Mouse (Mus musculus) forebrain, embryonic 13.5 days (tissue): ENCODE data around the gene Asxl2. TPM values are rescaled to one million over a fixed set of nuclear protein-coding genes. Genes with fewer than 3 reads are reported as not detected.
A peak's percentile ranks its signal among the peaks of the same experiment; 100 is the strongest.
"Not testable (repeated sequence)": the region's sequence is repeated elsewhere in the genome, so short reads cannot be mapped to it uniquely, and the experiment has no call there.

Experiments
- ATAC-seq: fragments of 200-750 bp; cut with Nextera tagmentation; 2 replicates; pipeline ENCODE4 v1.8.0; 2017
- H3K27ac ChIP-seq: fragments of 300-500 bp; sonication (generic); 2 replicates; pipeline ENCODE4 v1.5.1; 2015; ENCODE audit warnings: inconsistent platforms, mild to moderate bottlenecking, moderate library complexity
- H3K27me3 ChIP-seq: fragments of 300-500 bp; sonication (generic); 2 replicates; pipeline ENCODE4 v1.6.1; 2015; ENCODE audit warnings: mild to moderate bottlenecking, inconsistent platforms
- H3K36me3 ChIP-seq: fragments of 300-500 bp; sonication (generic); 2 replicates; pipeline ENCODE4 v1.6.1; 2015; ENCODE audit warnings: mild to moderate bottlenecking, inconsistent platforms; ENCODE audit not compliant: poor library complexity, severe bottlenecking
- H3K4me1 ChIP-seq: fragments of 300-500 bp; sonication (generic); 2 replicates; pipeline ENCODE4 v1.6.1; 2015; ENCODE audit warnings: inconsistent platforms
- H3K4me2 ChIP-seq: fragments of 300-500 bp; sonication (generic); 2 replicates; pipeline ENCODE4 v1.6.1; 2015; ENCODE audit warnings: inconsistent platforms, mild to moderate bottlenecking, moderate library complexity
- H3K4me3 ChIP-seq: fragments of 300-500 bp; sonication (generic); 2 replicates; pipeline ENCODE4 v1.5.1; 2015; ENCODE audit warnings: mild to moderate bottlenecking, inconsistent platforms
- H3K9ac ChIP-seq: fragments of 300-500 bp; sonication (generic); 2 replicates; pipeline ENCODE4 v1.6.1; 2015; ENCODE audit warnings: mild to moderate bottlenecking, inconsistent platforms
- H3K9me3 ChIP-seq: fragments of 300-500 bp; sonication (generic); replicated peaks from 2 replicates; pipeline ENCODE4 v1.6.1; 2016; ENCODE audit warnings: inconsistent platforms
- WGBS: fragments of 180-500 bp; shearing (Covaris S2); methylation state at CpG from one replicate; pipeline ENCODE4 v1.1.7; 2015; 5-methylcytosine and 5-hydroxymethylcytosine counted together
- polyA plus RNA-seq: library from polyadenylated mRNA; unstranded; fragments of >200 nt; fragmentation: Nextera tagmentation; extraction: Ambion mirVana; gene quantifications from 2 replicates; pipeline ENCODE4 v1.2.1, GENCODE M21; 2015

Asxl2 gene
- polyA plus RNA-seq, 1 experiment from 2014 or later: 17.0 TPM

DNA sequence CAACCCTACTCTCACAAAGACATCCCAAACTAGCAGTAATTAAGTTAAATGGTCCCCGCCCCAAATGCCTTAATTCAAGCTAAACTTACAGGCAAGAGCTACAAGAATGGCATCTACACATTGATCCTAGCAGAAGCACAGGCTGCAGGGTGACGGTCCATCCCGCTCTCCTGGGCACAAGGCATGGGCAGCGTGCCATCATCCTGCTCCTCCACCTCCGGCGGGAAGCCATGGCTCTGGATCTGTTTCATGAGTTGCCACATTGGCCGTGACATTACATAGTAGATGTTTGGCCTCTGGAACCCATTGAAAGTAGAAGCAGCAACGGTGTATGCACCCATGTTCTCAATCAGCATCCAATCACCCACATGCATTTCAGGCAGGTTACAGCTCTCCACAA is 95.1 kb downstream of the Asxl2 start:
- H3K36me3 ChIP-seq, H3K9me3 ChIP-seq, ATAC-seq, H3K4me2 ChIP-seq, H3K27me3 ChIP-seq, H3K9ac ChIP-seq, H3K4me3 ChIP-seq, H3K27ac ChIP-seq: not testable (repeated sequence)
- peaks cover 10% of the 10 kb centered on the region for H3K4me1 ChIP-seq
- over 99% methylated on average over 8 of the region's 8 CpGs for WGBS

DNA sequence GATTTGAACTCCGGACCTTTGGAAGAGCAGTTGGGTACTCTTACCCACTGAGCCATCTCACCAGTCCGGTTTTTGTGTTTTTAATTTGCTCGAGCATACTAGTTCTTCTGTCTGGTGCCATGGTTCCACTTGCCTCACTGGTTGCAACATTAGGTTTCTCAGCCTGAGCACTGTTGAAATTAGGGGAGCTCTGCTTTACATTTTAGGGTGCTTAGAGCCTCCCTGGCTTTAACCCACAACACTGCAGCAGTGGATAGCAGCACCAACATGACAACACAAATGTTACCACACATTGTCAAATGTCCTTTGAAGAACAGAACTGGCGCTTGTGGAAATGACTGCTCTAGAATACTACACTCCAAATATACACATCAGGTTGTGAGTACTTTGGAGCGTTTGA is 98.9 kb downstream of the Asxl2 start:
- 91% methylated on average over 5 of the region's 5 CpGs for WGBS

DNA sequence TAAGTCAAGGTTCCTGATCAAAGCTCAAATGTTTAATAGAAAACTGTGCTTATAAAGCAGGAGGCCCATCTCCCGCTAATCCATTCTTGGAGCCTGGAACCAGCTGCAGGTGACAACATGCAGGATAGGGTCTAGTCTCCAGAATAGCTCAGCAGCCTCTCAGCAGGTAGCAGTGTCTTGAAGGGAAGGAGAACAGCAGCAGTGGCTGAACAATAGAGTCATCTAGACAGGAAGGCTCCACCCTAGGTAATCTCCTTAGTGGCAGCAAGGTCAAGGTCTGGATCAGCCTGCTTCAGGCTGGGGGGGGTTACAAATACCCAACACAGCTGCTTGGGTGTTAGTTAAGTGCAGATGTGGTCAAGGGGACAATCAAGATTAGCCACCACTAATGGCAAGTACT is 108.8 kb downstream of the Asxl2 start:
- H3K9me3 ChIP-seq, H3K4me1 ChIP-seq, H3K9ac ChIP-seq, H3K4me3 ChIP-seq, ATAC-seq, H3K27me3 ChIP-seq, H3K27ac ChIP-seq, H3K36me3 ChIP-seq, H3K4me2 ChIP-seq: not testable (repeated sequence)
- WGBS: 96% methylated on average over 1 of the region's 1 CpGs

More for the DNA sequence above, 98.9 kb downstream of the Asxl2 start:
- ATAC-seq: no peak
- H3K36me3 ChIP-seq: no peaks in the 10 kb centered on the region
- H3K4me3 ChIP-seq: no peak overlapping the region
- no peaks in the 10 kb centered on the region for H3K27me3 ChIP-seq
- H3K4me2 ChIP-seq: no peak overlapping the region
- H3K27ac ChIP-seq: no peak overlapping the region
- H3K9me3 ChIP-seq: no peaks in the 10 kb centered on the region
- no peak overlapping the region for H3K9ac ChIP-seq
- no peaks in the 10 kb centered on the region for H3K4me1 ChIP-seq

DNA sequence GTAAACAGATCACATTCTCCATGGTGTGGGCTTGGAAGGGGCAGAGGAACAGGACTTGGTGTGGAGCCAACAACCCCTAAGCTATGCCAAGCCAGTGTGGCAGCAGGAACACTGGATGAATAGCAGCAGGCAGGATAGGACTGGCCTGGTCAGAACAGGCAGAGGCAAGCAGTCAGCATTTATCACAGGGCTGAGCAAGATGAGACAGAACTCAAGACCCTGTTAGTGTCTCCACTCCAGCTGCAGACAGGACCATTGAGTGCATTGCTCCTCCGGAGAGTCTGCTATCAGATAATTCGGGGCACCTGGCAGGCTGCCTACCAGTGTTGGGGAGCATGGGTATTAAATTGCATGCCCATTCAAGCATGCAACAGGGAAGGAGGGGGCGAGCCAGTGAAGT is 111.0 kb downstream of the Asxl2 start:
- Histone ChIP-seq H3K4me3 (no peak overlapping the region), H3K36me3 (no peaks in the 10 kb centered on the region), H3K4me1 (0 out of 2 replicates have a peak, but pooled peaks cover 3% of the 10 kb centered on the region), H3K27me3 (no peaks in the 10 kb centered on the region), H3K4me2 (no peak overlapping the region), H3K9me3 (no peaks in the 10 kb centered on the region), H3K9ac (no peak overlapping the region), H3K27ac (no peak overlapping the region)
- 71% methylated on average over 3 of the region's 3 CpGs for WGBS
- ATAC-seq: peak; percentile 36; the same call in 1 of the 2 replicates

DNA sequence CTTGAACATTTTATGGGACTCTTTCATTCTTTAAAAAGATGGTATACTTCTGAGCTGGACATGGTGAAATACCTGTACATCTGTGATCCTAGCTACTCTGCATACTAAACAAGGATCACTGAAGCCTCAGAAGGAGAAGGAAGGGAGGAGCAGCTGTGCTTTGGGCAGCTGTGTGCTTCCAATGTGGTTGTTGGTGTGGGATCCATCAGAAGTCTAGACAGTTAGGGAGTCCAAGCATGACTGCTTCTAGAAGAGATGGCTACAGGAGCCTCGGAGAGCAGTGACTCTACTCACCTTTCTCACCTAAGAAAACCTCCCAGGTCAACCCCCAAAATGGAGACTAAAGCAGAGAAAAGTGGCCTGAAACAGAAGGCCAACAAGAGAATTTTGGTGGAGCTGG is 111.4 kb downstream of the Asxl2 start:
- no peaks in the 10 kb centered on the region for H3K9me3 ChIP-seq
- H3K4me2 ChIP-seq: no peak overlapping the region
- H3K27ac ChIP-seq: no peak overlapping the region
- WGBS: 90% methylated on average over 1 of the region's 1 CpGs
- H3K9ac ChIP-seq: no peak overlapping the region
- ATAC-seq: no peak
- H3K4me3 ChIP-seq: no peak overlapping the region
- H3K36me3 ChIP-seq: no peaks in the 10 kb centered on the region
- 0 out of 2 replicates have a peak, but pooled peaks cover 3% of the 10 kb centered on the region for H3K4me1 ChIP-seq
- no peaks in the 10 kb centered on the region for H3K27me3 ChIP-seq

DNA sequence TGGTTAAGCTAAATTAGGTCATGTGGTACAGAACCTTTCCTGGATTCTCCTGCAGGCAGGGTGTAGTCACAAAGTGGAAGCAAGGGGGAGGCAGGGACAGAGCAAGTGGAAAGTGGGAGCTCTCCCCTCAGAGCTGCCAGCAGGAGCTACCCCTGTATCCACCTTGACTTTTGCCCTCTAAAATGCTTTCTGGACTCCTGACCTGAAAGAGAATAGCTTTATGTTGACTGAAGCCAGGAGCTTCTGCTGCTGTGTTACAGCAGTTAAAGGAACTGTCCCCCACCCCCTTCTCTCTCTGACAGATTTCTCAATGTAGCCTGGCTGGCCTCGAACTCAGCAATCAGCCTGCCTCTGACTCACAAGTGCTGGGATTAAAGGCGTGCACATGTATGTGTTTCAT is 112.9 kb downstream of the Asxl2 start:
- H3K36me3 ChIP-seq: no peaks in the 10 kb centered on the region
- no peak for ATAC-seq
- H3K9me3 ChIP-seq: no peaks in the 10 kb centered on the region
- no peak overlapping the region for H3K4me3 ChIP-seq
- H3K4me2 ChIP-seq: no peak overlapping the region
- WGBS: 81% methylated on average over 2 of the region's 2 CpGs
- no peak overlapping the region for H3K27ac ChIP-seq
- H3K9ac ChIP-seq: no peak overlapping the region
- 0 out of 2 replicates have a peak, but pooled peaks cover 3% of the 10 kb centered on the region for H3K4me1 ChIP-seq
- H3K27me3 ChIP-seq: no peaks in the 10 kb centered on the region

DNA sequence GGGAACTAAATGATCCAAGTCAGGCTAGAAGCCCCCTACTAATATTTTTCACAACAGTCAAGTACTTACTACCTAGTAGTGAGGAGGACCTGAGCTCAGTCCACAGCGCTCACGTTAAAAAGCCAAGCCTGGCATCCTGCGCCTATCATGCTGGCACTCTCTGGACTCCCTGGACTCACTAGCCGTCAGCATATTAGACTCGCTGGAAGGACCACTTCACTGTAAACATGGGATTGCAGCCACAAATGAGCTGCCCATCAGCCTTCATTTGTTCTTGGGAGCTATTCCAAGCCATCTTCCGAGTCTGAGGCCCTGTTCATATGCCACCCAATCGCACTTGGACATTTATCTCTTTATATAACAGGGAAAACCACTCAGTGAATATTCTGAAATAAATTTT is 114.2 kb downstream of the Asxl2 start:
- 91% methylated on average over 7 of the region's 7 CpGs for WGBS
- no peak for ATAC-seq

DNA sequence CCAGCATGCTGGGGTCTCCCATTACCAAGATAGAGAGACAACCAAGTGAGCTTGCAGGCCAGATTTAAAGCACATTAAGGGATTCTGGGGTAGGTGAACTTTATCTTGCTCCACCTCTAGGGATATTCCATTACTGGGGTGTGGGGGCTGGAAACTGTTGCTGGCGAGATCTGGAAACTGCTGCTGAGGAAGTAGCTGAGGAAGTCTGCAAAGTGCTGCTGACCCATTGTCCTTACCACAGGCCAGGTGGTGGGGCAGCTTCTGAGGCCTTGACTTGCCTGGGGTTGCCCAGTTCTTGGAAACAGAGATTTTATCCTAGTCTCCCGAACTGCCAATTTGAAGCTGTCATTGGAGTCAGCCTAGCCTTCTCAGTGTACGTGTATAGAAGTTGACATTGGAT is 118.8 kb downstream of the Asxl2 start:
- 62% methylated on average over 3 of the region's 3 CpGs for WGBS
- Histone ChIP-seq H3K27ac (no peak overlapping the region), H3K4me3 (no peak overlapping the region), H3K27me3 (0 out of 2 replicates have a peak, but pooled peaks cover 2% of the 10 kb centered on the region), H3K4me1 (peaks cover 4% of the 10 kb centered on the region; the same call in 1 of the 2 replicates), H3K9me3 (no peaks in the 10 kb centered on the region), H3K36me3 (no peaks in the 10 kb centered on the region), H3K4me2 (no peak overlapping the region), H3K9ac (no peak overlapping the region)
- no peak for ATAC-seq

More for the DNA sequence above, 114.2 kb downstream of the Asxl2 start:
- H3K4me2 ChIP-seq: no peak overlapping the region
- no peak overlapping the region for H3K9ac ChIP-seq
- no peaks in the 10 kb centered on the region for H3K36me3 ChIP-seq
- 0 out of 2 replicates have a peak, but pooled peaks cover 3% of the 10 kb centered on the region for H3K4me1 ChIP-seq
- H3K4me3 ChIP-seq: no peak overlapping the region
- no peaks in the 10 kb centered on the region for H3K27me3 ChIP-seq
- no peak overlapping the region for H3K27ac ChIP-seq
- H3K9me3 ChIP-seq: no peaks in the 10 kb centered on the region

DNA sequence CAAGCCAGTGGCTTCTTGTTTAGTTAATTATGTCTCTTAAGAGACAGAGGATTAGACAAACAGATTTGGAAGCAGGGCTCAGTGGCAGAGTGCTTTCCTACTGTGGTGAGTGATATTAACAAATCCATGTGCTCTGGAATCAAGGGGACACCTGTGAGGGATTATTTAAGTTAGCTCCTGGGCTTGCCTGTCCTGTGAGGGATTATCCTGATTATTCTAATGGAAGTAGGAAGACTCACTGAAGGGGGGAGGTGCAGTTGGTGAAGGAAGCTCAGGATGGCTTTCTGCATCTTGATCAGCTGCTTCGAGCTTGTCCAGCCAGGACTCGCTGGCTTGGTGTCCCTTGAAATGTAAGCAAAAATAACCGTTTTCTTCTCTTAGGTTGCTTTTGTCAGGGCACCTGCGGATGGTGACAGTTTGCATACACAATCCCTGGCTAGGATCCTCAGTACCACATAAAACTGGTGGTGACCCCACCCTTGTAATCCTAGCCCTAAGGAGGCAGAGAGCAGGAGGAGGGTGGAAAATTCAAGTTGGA is 119.5 kb downstream of the Asxl2 start:
- Histone ChIP-seq H3K4me2 (no peak overlapping the region), H3K4me1 (peaks cover 5% of the 10 kb centered on the region; the same call in 1 of the 2 replicates), H3K27ac (no peak overlapping the region), H3K4me3 (no peak overlapping the region), H3K27me3 (0 out of 2 replicates have a peak, but pooled peaks cover 2% of the 10 kb centered on the region), H3K36me3 (no peaks in the 10 kb centered on the region), H3K9ac (no peak overlapping the region), H3K9me3 (no peaks in the 10 kb centered on the region)
- 24% methylated on average over 4 of the region's 4 CpGs for WGBS
- no peak for ATAC-seq

DNA sequence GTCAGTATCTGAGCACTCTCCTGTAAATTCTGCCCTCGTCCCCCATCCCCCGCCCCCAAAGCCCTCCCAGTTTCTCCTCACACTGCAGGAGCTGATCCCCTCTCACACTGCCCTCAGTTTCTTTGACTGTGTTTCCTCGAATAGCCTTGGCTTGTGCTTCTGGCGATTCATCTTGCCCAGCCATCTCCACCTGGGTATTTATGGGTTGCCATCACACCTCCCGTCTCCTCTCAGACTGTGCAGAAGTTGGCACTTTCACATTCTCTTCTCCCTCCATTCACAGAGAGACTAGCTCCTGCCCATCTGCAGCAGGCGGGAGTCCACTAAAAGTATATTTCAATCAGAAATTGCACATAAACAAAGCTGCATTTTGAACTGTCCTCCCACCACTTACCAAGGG is 120.1 kb downstream of the Asxl2 start:
- Histone ChIP-seq H3K9me3 (no peaks in the 10 kb centered on the region), H3K4me1 (peaks cover 5% of the 10 kb centered on the region; the same call in 1 of the 2 replicates), H3K27ac (no peak overlapping the region), H3K36me3 (no peaks in the 10 kb centered on the region), H3K4me3 (no peak overlapping the region), H3K4me2 (no peak overlapping the region), H3K27me3 (0 out of 2 replicates have a peak, but pooled peaks cover 2% of the 10 kb centered on the region), H3K9ac (no peak overlapping the region)
- ATAC-seq: no peak
- WGBS: 34% methylated on average over 6 of the region's 6 CpGs

DNA sequence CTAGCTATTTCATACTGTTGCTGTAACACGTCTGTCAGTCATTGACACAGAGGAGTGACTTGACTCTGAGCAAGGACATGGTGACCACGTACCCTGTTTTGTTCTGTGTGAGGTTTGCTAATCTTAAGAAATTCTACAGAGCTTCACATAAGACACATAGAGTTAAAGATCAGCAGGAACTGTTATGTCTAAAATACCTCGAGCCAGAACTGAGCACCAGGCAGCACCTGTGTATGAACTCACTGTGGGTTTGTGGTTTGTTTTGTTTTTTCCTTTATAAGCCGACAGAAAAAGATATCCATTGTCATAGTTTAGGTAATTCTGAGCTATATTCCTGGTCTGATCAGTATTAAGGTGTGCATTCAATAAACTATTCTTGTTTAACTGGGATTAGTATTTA is 120.8 kb downstream of the Asxl2 start:
- Histone ChIP-seq H3K27me3 (0 out of 2 replicates have a peak, but pooled peaks cover 2% of the 10 kb centered on the region), H3K36me3 (no peaks in the 10 kb centered on the region), H3K9me3 (no peaks in the 10 kb centered on the region), H3K27ac (no peak overlapping the region), H3K4me2 (no peak overlapping the region), H3K4me3 (no peak overlapping the region), H3K9ac (no peak overlapping the region), H3K4me1 (peaks cover 5% of the 10 kb centered on the region; the same call in 1 of the 2 replicates)
- WGBS: 49% methylated on average over 4 of the region's 4 CpGs
- no peak for ATAC-seq

DNA sequence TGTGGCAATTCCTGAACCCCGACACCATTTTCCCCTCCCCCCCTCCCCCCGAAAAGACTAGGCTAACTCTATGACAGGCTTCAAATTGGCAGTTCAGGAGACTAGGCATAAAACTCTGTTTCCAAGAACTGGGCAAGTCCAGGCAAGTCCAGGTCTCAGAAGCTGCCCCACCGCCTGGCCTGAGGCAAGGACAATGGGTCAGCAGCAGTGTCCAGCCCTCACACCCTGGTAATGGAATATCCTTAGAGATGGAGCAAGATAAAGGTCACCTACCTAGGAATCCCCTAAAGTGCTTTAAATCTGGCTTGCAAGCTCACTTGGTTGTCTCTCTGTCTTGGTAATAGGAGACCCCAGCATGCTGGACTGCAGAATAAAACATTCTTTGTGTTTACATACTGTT is 121.3 kb downstream of the Asxl2 start:
- H3K4me3 ChIP-seq: no peak overlapping the region
- WGBS: 58% methylated on average over 3 of the region's 3 CpGs
- no peaks in the 10 kb centered on the region for H3K9me3 ChIP-seq
- H3K27me3 ChIP-seq: 0 out of 2 replicates have a peak, but pooled peaks cover 2% of the 10 kb centered on the region
- ATAC-seq: no peak
- H3K27ac ChIP-seq: no peak overlapping the region
- peaks cover 5% of the 10 kb centered on the region; the same call in 1 of the 2 replicates for H3K4me1 ChIP-seq
- no peak overlapping the region for H3K4me2 ChIP-seq
- H3K9ac ChIP-seq: no peak overlapping the region
- H3K36me3 ChIP-seq: no peaks in the 10 kb centered on the region
